Mouse (Mus musculus) cerebellum, adult 9-10 months (tissue): ENCODE measurements around the gene Atxn7l2.

Experiments used
- DNase-seq: peaks from one replicate; pipeline ENCODE4 v3.0.0; 2022

Gene Atxn7l2

GRCm38 (mm10) chr3:108204470-108204869, 6.3 kb downstream of the Atxn7l2 start:
- no peak for DNase-seq

GRCm38 (mm10) chr3:108203621-108204325, 7.0 kb downstream of the Atxn7l2 start:
- peak; percentile 92 for DNase-seq

- DNase-seq: no peak
Observed at GRCm38 (mm10) chr3:108203212-108203611, 7.5 kb downstream of the Atxn7l2 start.

GRCm38 (mm10) chr3:108202506-108202905, 8.2 kb downstream of the Atxn7l2 start:
- no peak for DNase-seq

GRCm38 (mm10) chr3:108200329-108201323, 10.1 kb downstream of the Atxn7l2 start, which contains the start of gene Cyb561d1:
Gene Cyb561d1 (minus strand): TSS chr3:108201212.
- peak; percentile 90 for DNase-seq

GRCm38 (mm10) chr3:108199231-108199630, 11.5 kb downstream of the Atxn7l2 start:
- DNase-seq: no peak

GRCm38 (mm10) chr3:108197066-108197497, 13.7 kb downstream of the Atxn7l2 start:
- DNase-seq: peak; percentile 63

- DNase-seq: peak; percentile 49
Observed at GRCm38 (mm10) chr3:108195941-108196590, 14.7 kb downstream of the Atxn7l2 start.

GRCm38 (mm10) chr3:108195287-108195686, 15.4 kb downstream of the Atxn7l2 start:
- no peak for DNase-seq

GRCm38 (mm10) chr3:108193686-108194085, 17.0 kb downstream of the Atxn7l2 start:
- no peak for DNase-seq

GRCm38 (mm10) chr3:108189897-108190296, 20.8 kb downstream of the Atxn7l2 start:
- DNase-seq: peak; percentile 10

- DNase-seq: peak; percentile 56
Observed at GRCm38 (mm10) chr3:108188716-108189490, 21.8 kb downstream of the Atxn7l2 start.

- DNase-seq: no peak
Observed at GRCm38 (mm10) chr3:108187111-108187795, 23.5 kb downstream of the Atxn7l2 start.

- DNase-seq: peak; percentile 63
Observed at GRCm38 (mm10) chr3:108186098-108187047, 24.4 kb downstream of the Atxn7l2 start, which contains the start of gene Amigo1. Gene Amigo1 (plus strand): TSS chr3:108186335.

- no peak for DNase-seq
Observed at GRCm38 (mm10) chr3:108185460-108186097, 25.2 kb downstream of the Atxn7l2 start.

GRCm38 (mm10) chr3:108184742-108185141, 26.0 kb downstream of the Atxn7l2 start:
- DNase-seq: no peak

- no peak for DNase-seq
Observed at GRCm38 (mm10) chr3:108180514-108180913, 30.2 kb downstream of the Atxn7l2 start.

- no peak for DNase-seq
Observed at GRCm38 (mm10) chr3:108178756-108179715, 31.7 kb downstream of the Atxn7l2 start.
